Mouse (Mus musculus): ENCODE measurements around the gene Opa3.
A peak's percentile ranks its signal among the peaks of the same experiment; 100 is the strongest.

Opa3 gene

GRCm38 (mm10) chr7:19282791-19283405, 54.8 kb downstream of the Opa3 start:
- DNase-seq = peak; percentile 66 to 67

GRCm38 (mm10) chr7:19283406-19283804, 55.3 kb downstream of the Opa3 start:
- no peak for DNase-seq

GRCm38 (mm10) chr7:19284763-19285162, 56.6 kb downstream of the Opa3 start:
- DNase-seq = peak; percentile 69 to 74

- DNase-seq = no peak
These were observed 62.9 kb downstream of the Opa3 start for GRCm38 (mm10) chr7:19290969-19291596.

GRCm38 (mm10) chr7:19295503-19296185, 67.5 kb downstream of the Opa3 start:
- DNase-seq = peak; percentile 98

GRCm38 (mm10) chr7:19297034-19297433, 68.9 kb downstream of the Opa3 start:
- DNase-seq = no peak

- DNase-seq = no peak
These were observed 69.7 kb downstream of the Opa3 start for GRCm38 (mm10) chr7:19297794-19298193.

GRCm38 (mm10) chr7:19299194-19299593, 71.1 kb downstream of the Opa3 start:
- DNase-seq = peak in 1 of 2 experiments; percentile 58

GRCm38 (mm10) chr7:19300501-19301421, 72.6 kb downstream of the Opa3 start:
- DNase-seq = peak; percentile 83 to 88

- DNase-seq = peak in 1 of 2 experiments; percentile 39
These were observed 73.5 kb downstream of the Opa3 start for GRCm38 (mm10) chr7:19301461-19302263.

- no peak for DNase-seq
These were observed 74.3 kb downstream of the Opa3 start for GRCm38 (mm10) chr7:19302264-19303045.

- no peak for DNase-seq
These were observed 74.8 kb downstream of the Opa3 start for GRCm38 (mm10) chr7:19303046-19303305.

GRCm38 (mm10) chr7:19303770-19304169, 75.6 kb downstream of the Opa3 start:
- peak; percentile 84 to 90 for DNase-seq

- no peak for DNase-seq
These were observed 76.6 kb downstream of the Opa3 start for GRCm38 (mm10) chr7:19304501-19305412.

- no peak for DNase-seq
These were observed 77.2 kb downstream of the Opa3 start for GRCm38 (mm10) chr7:19305413-19305735.
